Mouse (Mus musculus) forebrain, embryonic 15.5 days (tissue): ENCODE data around the gene Nudt12. TPM values are rescaled to one million over a fixed set of nuclear protein-coding genes. Genes with fewer than 3 reads are reported as not detected.

Source experiments
- ATAC-seq: fragments of 200-750 bp; cut with Nextera tagmentation; replicated peaks from 2 replicates; pipeline ENCODE4 v1.8.0; 2017; ENCODE audit warnings: mild to moderate bottlenecking, moderate TSS enrichment, moderate library complexity
- H3K27ac ChIP-seq: fragments of 300-500 bp; sonication (generic); replicated peaks from 2 replicates; pipeline ENCODE4 v1.5.1; 2015; ENCODE audit warnings: mild to moderate bottlenecking, inconsistent platforms
- H3K27me3 ChIP-seq: fragments of 300-500 bp; sonication (generic); 2 replicates; pipeline ENCODE4 v1.6.1; 2015; ENCODE audit warnings: inconsistent platforms
- H3K36me3 ChIP-seq: fragments of 300-500 bp; sonication (generic); 2 replicates; pipeline ENCODE4 v1.6.1; 2015; ENCODE audit warnings: mild to moderate bottlenecking, inconsistent platforms
- H3K4me1 ChIP-seq: fragments of 300-500 bp; sonication (generic); 2 replicates; pipeline ENCODE4 v1.6.1; 2015; ENCODE audit warnings: inconsistent platforms
- H3K4me2 ChIP-seq: fragments of 300-500 bp; sonication (generic); replicated peaks from 2 replicates; pipeline ENCODE4 v1.6.1; 2015; ENCODE audit warnings: mild to moderate bottlenecking, inconsistent platforms
- H3K4me3 ChIP-seq: fragments of 300-500 bp; sonication (generic); 2 replicates; pipeline ENCODE4 v1.5.1; 2015; ENCODE audit warnings: mild to moderate bottlenecking, inconsistent platforms
- H3K9ac ChIP-seq: fragments of 300-500 bp; sonication (generic); replicated peaks from 2 replicates; pipeline ENCODE4 v1.6.1; 2015; ENCODE audit warnings: mild to moderate bottlenecking, inconsistent platforms
- H3K9me3 ChIP-seq: fragments of 300-500 bp; sonication (generic); 2 replicates; pipeline ENCODE4 v1.6.1; 2016; ENCODE audit warnings: inconsistent platforms
- WGBS: fragments of 180-500 bp; shearing (Covaris S2); methylation state at CpG from one replicate; pipeline ENCODE4 v1.1.7; 2015; ENCODE audit warnings: mixed read lengths; 5-methylcytosine and 5-hydroxymethylcytosine counted together
- polyA plus RNA-seq: library from polyadenylated mRNA; unstranded; fragments of >200 nt; fragmentation: Nextera tagmentation; extraction: Ambion mirVana; gene quantifications from 2 replicates; pipeline ENCODE4 v1.2.1, GENCODE M21; 2015

Gene Nudt12
- polyA plus RNA-seq, 1 experiment from 2014 or later: 2.7 TPM

DNA sequence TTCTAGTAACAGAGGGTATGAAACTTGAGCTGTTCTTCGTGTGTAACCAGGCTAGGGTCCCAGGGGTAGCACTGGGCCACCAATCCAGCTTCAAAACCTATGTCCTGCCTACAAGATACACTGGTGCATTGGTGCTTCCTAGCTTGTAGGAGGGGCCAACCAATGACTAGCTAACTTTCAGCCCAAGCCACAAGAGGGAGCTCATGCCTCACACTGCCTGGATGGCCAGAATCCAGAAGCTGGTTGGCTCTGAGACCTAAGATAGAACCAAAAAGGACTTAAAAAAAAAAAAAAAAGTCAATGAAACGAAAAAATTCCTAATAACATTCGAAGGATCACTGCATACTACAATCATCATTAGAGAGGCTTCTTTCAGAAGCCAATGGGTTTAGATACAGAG, 53.3 kb downstream of the Nudt12 start:
- Histone ChIP-seq H3K36me3 (no peaks in the 10 kb centered on the region), H3K27me3 (no peaks in the 10 kb centered on the region), H3K4me3 (no peak overlapping the region), H3K27ac (no peak overlapping the region), H3K9me3 (no peaks in the 10 kb centered on the region), H3K4me1 (no peaks in the 10 kb centered on the region), H3K4me2 (no peak overlapping the region), H3K9ac (no peak overlapping the region)
- ATAC-seq: no peak
- 43% methylated on average over 3 of the region's 3 CpGs for WGBS

DNA sequence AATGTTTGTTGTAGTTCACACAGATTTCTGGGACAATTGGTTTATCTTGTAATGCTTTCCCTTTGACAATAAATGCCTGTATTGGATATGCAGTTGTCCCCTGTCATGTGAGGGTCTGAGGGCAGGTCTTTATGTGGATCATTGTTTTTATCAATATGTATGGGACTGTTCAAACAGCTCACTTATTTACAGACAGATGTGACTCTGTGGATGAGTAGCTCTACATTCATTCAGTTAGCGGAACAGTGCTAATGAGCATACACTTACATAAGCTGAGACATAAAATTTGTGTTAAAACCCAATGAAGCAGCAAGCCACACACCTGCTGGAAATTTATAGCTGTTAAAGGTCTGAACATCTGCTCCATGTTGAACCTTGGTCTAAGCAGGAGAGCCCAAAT, 56.1 kb downstream of the Nudt12 start:
- H3K36me3 ChIP-seq: no peaks in the 10 kb centered on the region
- H3K4me2 ChIP-seq: no peak overlapping the region
- no peaks in the 10 kb centered on the region for H3K4me1 ChIP-seq
- no peak overlapping the region for H3K4me3 ChIP-seq
- 84% methylated on average over 1 of the region's 1 CpGs for WGBS
- no peaks in the 10 kb centered on the region for H3K27me3 ChIP-seq
- no peaks in the 10 kb centered on the region for H3K9me3 ChIP-seq
- no peak overlapping the region for H3K9ac ChIP-seq
- no peak for ATAC-seq
- no peak overlapping the region for H3K27ac ChIP-seq

Other genes with a start within 250 kb of the Nudt12 start
- gene Pdzph1, start 22.0 kb downstream of the Nudt12 start, polyA plus RNA-seq: 8.2 and 8.3 TPM in 2 replicates